Comparison of ENCODE assay signal across 7 mouse cellular contexts in genomic region chr2:119798246-119798927, GRCm38 (mm10). TPM values are rescaled to one million over a fixed set of nuclear protein-coding genes. Genes with fewer than 3 reads are reported as not detected.
DNase-seq lines count a peak whose midpoint lies in the region; ATAC-seq and TF ChIP-seq lines count a peak whose summit lies in the region.

No protein-coding gene starts in this region.

- WGBS in heart, embryonic 16.5 days = 10% methylated on average over 13 of the region's 13 CpGs
- WGBS in stomach, embryonic 15.5 days = 12% methylated on average over 13 of the region's 13 CpGs

- peak; percentile 24 for TF ChIP-seq CTCF in cortical plate, adult 2 months (IDR thresholded peaks at IDR 0.05; ENCODE audit: extremely low read depth, insufficient read depth, low read length)

- no peaks in the 10 kb centered on the region for H3K9me3 ChIP-seq in heart, embryonic 16.5 days (replicated peaks; ENCODE audit: control insufficient read depth, low read length)
- H3K9me3 ChIP-seq in stomach, embryonic 15.5 days = no peaks in the 10 kb centered on the region

- no peaks in the 10 kb centered on the region for H3K36me3 ChIP-seq in heart, embryonic 16.5 days (ENCODE audit: control insufficient read depth, insufficient read depth)
- H3K36me3 ChIP-seq in stomach, embryonic 15.5 days = no peaks in the 10 kb centered on the region

- 0 out of 2 replicates have a peak, but pooled peaks have one; percentile 33 for ATAC-seq in heart, embryonic 16.5 days (replicated peaks; ENCODE audit: extremely low read depth, insufficient read depth, low FRiP score)
- no peak for ATAC-seq in stomach, embryonic 15.5 days (ENCODE audit: insufficient read depth, low FRiP score, low read depth)

- peak; percentile 19 to 40 for DNase-seq in CD8-positive naive resting alpha-beta T cell, adult 2 months (ENCODE audit: low read depth in 2 of 2, low spot score in 2 of 2)
- peak; percentile 67 for DNase-seq in NIH3T3 (ENCODE audit: low read depth)
- peak; percentile 85 to 90 for DNase-seq in kidney, postnatal 4 days
- DNase-seq in mesoderm, embryonic 11.5 days (ENCODE audit: low read depth, low spot score) = peak; percentile 54

- H3K4me1 ChIP-seq in cortical plate, adult 2 months (ENCODE audit: control insufficient read depth, insufficient read depth, low read length) = peaks cover 9% of the 10 kb centered on the region
- H3K4me1 ChIP-seq in heart, embryonic 16.5 days (ENCODE audit: control insufficient read depth, insufficient read depth, low read length) = peaks cover 24% of the 10 kb centered on the region
- peaks cover 24% of the 10 kb centered on the region for H3K4me1 ChIP-seq in stomach, embryonic 15.5 days

- TF ChIP-seq POLR2A in cortical plate, adult 2 months (IDR thresholded peaks at IDR 0.05; ENCODE audit: extremely low read depth, insufficient read depth, low read length) = no peak

- peak overlapping the region; percentile 99 for H3K4me2 ChIP-seq in heart, embryonic 16.5 days (ENCODE audit: low read depth, low read length)
- peak overlapping the region; percentile 82; the same call in 1 of the 2 replicates for H3K4me2 ChIP-seq in stomach, embryonic 15.5 days

- 0 out of 2 replicates have a peak, but pooled peaks cover 4% of the 10 kb centered on the region for H3K27me3 ChIP-seq in heart, embryonic 16.5 days (ENCODE audit: control insufficient read depth, insufficient read depth, low read length)
- H3K27me3 ChIP-seq in stomach, embryonic 15.5 days (replicated peaks) = peaks cover 6% of the 10 kb centered on the region; the same call in 1 of the 2 replicates

- no peak overlapping the region; the same call in 1 of the 2 replicates for H3K4me3 ChIP-seq in cortical plate, adult 2 months (ENCODE audit: insufficient read depth, low read length)
- no peak overlapping the region for H3K4me3 ChIP-seq in heart, embryonic 16.5 days (ENCODE audit: low read length)
- H3K4me3 ChIP-seq in stomach, embryonic 15.5 days (replicated peaks) = peak overlapping the region; percentile 88; the same call in 1 of the 2 replicates

- no peak overlapping the region for H3K9ac ChIP-seq in heart, embryonic 16.5 days (ENCODE audit: low read length)
- no peak overlapping the region for H3K9ac ChIP-seq in stomach, embryonic 15.5 days

- H3K27ac ChIP-seq in cortical plate, adult 2 months (ENCODE audit: insufficient read depth, low read length) = no peak overlapping the region; the same call in 1 of the 2 replicates
- H3K27ac ChIP-seq in heart, embryonic 16.5 days (ENCODE audit: low read length) = no peak overlapping the region
- H3K27ac ChIP-seq in stomach, embryonic 15.5 days = no peak overlapping the region

RNA-seq across cellular contexts. Expression of gene Tyro3, which starts 0.9 kb away (rescaled TPM):
- polyA plus RNA-seq in cortical plate, adult 2 months (2012; rRNA removed) = 164 and 169 TPM in 2 replicates
- polyA plus RNA-seq in heart, embryonic 16.5 days (2015; fragmentation: Nextera tagmentation; extraction: Ambion mirVana) = 5.1 and 8.0 TPM in 2 replicates
- polyA plus RNA-seq in stomach, embryonic 15.5 days (2015; fragmentation: Nextera tagmentation; extraction: Ambion mirVana) = 23.0 and 23.6 TPM in 2 replicates

RNA-seq across cellular contexts. Expression of gene Rpap1, which starts 11.1 kb away (rescaled TPM):
- polyA plus RNA-seq in cortical plate, adult 2 months (2012; rRNA removed) = 14.6 and 15.4 TPM in 2 replicates
- polyA plus RNA-seq in heart, embryonic 16.5 days (2015; fragmentation: Nextera tagmentation; extraction: Ambion mirVana) = 17.2 and 18.3 TPM in 2 replicates
- polyA plus RNA-seq in stomach, embryonic 15.5 days (2015; fragmentation: Nextera tagmentation; extraction: Ambion mirVana) = 25.3 and 29.5 TPM in 2 replicates

RNA-seq across cellular contexts. Expression of gene Ltk, which starts 38.2 kb away (rescaled TPM):
- polyA plus RNA-seq in cortical plate, adult 2 months (2012; rRNA removed) = 63.2 and 74.8 TPM in 2 replicates
- 0.22 TPM in 1 of 2 replicates, not detected in the other for polyA plus RNA-seq in heart, embryonic 16.5 days (2015; fragmentation: Nextera tagmentation; extraction: Ambion mirVana)
- polyA plus RNA-seq in stomach, embryonic 15.5 days (2015; fragmentation: Nextera tagmentation; extraction: Ambion mirVana) = 2.1 and 2.7 TPM in 2 replicates

RNA-seq across cellular contexts. Expression of gene Itpka, which starts 56.2 kb away (rescaled TPM):
- polyA plus RNA-seq in cortical plate, adult 2 months (2012; rRNA removed) = 251 and 279 TPM in 2 replicates
- 1.7 and 2.7 TPM in 2 replicates for polyA plus RNA-seq in heart, embryonic 16.5 days (2015; fragmentation: Nextera tagmentation; extraction: Ambion mirVana)
- polyA plus RNA-seq in stomach, embryonic 15.5 days (2015; fragmentation: Nextera tagmentation; extraction: Ambion mirVana) = 9.8 and 10.2 TPM in 2 replicates

Comparison
In these comparisons a context has a peak if more than half of its experiments do, and no peak if none do; other contexts are left out.
1. DNase-seq: peak in every context shown above with its lines; median percentile 88 in kidney, postnatal 4 days; 67 in NIH3T3; 54 in mesoderm, embryonic 11.5 days; 30 in CD8-positive naive resting alpha-beta T cell, adult 2 months.
2. RNA of gene Ltk, which starts 38.2 kb away (polyA plus RNA-seq): 63.2 to 74.8 TPM in cortical plate, adult 2 months; 2.1 to 2.7 TPM in stomach, embryonic 15.5 days and 0.22 TPM in heart, embryonic 16.5 days; every median in the first group is over 10 times any median in the second.